Mouse (Mus musculus): Measurements from ENCODE around the gene Ptprt. TPM values are rescaled to one million over a fixed set of nuclear protein-coding genes. Genes with fewer than 3 reads are reported as not detected.
"Not testable (repeated sequence)": the region's sequence is repeated elsewhere in the genome, so short reads cannot be mapped to it uniquely, and the experiment has no call there.

The Ptprt gene
- polyA plus RNA-seq, 1 experiment, result 0.05 TPM

DNA sequence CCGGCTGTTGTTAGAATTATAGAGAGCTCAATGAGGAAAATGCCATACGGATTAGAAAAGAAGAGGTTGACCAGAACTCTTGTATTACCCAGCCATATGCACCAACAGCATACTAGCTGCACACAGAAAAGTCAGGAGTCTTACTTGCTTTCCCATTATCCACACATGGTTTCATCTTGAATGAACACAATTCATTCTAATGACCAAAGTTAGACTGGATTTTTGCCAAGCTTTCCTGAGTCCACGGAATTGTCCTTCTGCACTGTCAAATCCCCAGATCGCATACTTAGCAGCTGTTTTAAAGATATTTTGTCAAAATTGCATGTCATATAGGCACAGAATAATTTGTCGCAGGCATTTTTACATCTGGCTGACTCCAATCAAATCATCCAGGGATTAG, 463.6 kb downstream of the Ptprt start:
- TF ChIP-seq CTCF (conservative IDR thresholded peaks at IDR 0.05; ENCODE audit: insufficient read depth, insufficient read length, low read depth, low read length), result no peak
- TF ChIP-seq POLR2A (IDR thresholded peaks at IDR 0.05; ENCODE audit: low read depth, low read length), result no peak
- H3K36me3 ChIP-seq (ENCODE audit: control insufficient read depth, insufficient read depth, low read length), result no peaks in the 10 kb centered on the region
- H3K27ac ChIP-seq (ENCODE audit: insufficient read depth, low read depth, low read length), result no peak overlapping the region
- DNase-seq, result no peak
- no peaks in the 10 kb centered on the region for H3K4me1 ChIP-seq (ENCODE audit: control insufficient read depth, insufficient read depth, low read length)
- 79% methylated on average over 5 of the region's 5 CpGs for WGBS
- no peaks in the 10 kb centered on the region for H3K27me3 ChIP-seq (replicated peaks; ENCODE audit: control insufficient read depth, insufficient read depth, low read length)
- H3K4me3 ChIP-seq (ENCODE audit: insufficient read depth, low read depth, low read length), result no peak overlapping the region

DNA sequence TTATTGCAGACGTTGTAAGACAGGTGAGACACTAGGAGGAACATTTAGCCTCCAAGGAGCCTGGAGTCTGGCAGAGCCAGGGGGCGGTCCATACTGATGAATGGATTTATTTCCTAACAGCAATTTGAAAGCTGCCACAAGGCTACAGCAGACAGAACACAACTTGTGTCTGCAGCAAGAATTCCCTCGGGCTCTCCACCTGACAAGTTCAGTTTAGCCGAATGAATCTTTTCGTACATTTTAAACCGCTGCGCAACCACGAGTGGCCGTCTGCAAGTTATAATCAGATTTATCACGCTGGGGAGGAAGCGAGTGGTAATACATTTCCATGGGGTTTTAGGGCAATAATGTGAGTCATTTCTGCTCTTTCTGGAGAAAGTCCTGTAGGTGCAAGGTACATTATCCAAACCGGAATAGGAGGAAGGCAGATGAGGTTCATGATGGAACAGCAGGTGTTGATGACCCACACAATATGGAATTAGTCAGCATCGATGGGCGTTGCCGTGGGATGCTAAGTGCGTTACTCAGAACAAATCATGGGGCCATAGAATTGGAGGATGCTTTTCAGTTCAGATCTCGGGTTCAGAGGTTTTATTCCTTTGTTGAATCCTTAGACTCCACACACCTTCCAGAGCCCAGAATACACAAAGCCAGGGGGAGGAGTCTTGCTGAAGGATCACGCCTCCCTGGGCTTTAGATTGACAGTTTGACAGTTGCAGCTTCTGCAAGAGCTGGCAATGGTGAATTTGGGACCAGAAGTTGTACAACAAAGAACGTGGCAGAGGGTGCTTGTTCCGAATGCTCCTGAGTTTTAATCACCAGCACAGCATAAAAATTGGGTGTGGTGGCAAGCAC, 478.1 kb downstream of the Ptprt start:
- no peaks in the 10 kb centered on the region for H3K27me3 ChIP-seq (replicated peaks; ENCODE audit: control insufficient read depth, insufficient read depth, low read length)
- 84% methylated on average over 20 of the region's 20 CpGs for WGBS
- DNase-seq, result no peak
- TF ChIP-seq POLR2A (IDR thresholded peaks at IDR 0.05; ENCODE audit: low read depth, low read length) (no peak), CTCF (conservative IDR thresholded peaks at IDR 0.05; ENCODE audit: insufficient read depth, insufficient read length, low read depth, low read length) (no peak)
- H3K4me1 ChIP-seq (ENCODE audit: control insufficient read depth, insufficient read depth, low read length), result no peaks in the 10 kb centered on the region
- no peak overlapping the region for H3K27ac ChIP-seq (ENCODE audit: insufficient read depth, low read depth, low read length)
- H3K4me3 ChIP-seq (ENCODE audit: insufficient read depth, low read depth, low read length), result no peak overlapping the region
- H3K36me3 ChIP-seq (ENCODE audit: control insufficient read depth, insufficient read depth, low read length), result no peaks in the 10 kb centered on the region

DNA sequence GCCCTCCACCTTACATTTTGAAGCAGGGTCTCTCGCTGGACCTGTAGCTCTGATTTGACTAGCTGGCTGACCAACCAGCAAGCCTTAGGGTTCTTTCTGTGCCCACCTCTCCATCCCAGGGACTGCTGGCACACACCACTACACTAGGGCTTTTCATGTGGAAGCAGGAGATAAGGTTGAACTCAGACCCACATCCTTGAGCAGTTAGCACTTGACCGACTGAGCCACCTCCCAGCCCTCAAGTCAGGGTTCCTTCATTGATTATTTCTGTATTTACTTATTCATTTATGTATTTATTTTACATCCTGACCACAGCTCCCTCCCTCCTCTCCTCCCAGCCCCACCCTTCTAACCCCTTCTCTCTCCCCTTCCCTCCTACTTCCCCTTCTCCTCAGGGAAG, 479.1 kb downstream of the Ptprt start:
- 90% methylated on average over 2 of the region's 2 CpGs for WGBS
- no peaks in the 10 kb centered on the region for H3K4me1 ChIP-seq (ENCODE audit: control insufficient read depth, insufficient read depth, low read length)
- TF ChIP-seq CTCF (conservative IDR thresholded peaks at IDR 0.05; ENCODE audit: insufficient read depth, insufficient read length, low read depth, low read length), result no peak
- no peak for TF ChIP-seq POLR2A (IDR thresholded peaks at IDR 0.05; ENCODE audit: low read depth, low read length)
- H3K27me3 ChIP-seq (replicated peaks; ENCODE audit: control insufficient read depth, insufficient read depth, low read length), result no peaks in the 10 kb centered on the region
- no peak overlapping the region for H3K27ac ChIP-seq (ENCODE audit: insufficient read depth, low read depth, low read length)
- no peak overlapping the region for H3K4me3 ChIP-seq (ENCODE audit: insufficient read depth, low read depth, low read length)
- no peak for DNase-seq
- no peaks in the 10 kb centered on the region for H3K36me3 ChIP-seq (ENCODE audit: control insufficient read depth, insufficient read depth, low read length)

DNA sequence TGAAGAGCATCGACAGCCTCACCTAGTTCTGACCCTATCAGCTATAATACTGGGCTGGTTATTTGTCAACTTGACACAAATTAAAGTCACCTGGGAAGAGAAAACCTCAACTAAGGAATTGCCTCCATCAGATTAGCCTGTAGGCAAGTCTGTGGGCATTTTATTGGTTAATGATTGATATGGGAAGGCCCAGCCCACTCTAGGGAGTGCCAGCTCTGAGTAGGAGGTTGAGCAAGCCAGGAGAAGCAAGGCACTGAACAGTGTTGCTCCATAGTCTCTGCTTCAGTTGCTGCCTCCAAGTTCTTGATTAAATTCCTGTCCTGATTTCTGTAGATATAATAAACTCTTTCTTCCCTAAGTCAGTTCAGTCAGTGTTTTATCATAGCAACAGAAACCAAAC, 488.4 kb downstream of the Ptprt start:
- Histone ChIP-seq H3K36me3 (ENCODE audit: control insufficient read depth, insufficient read depth, low read length) (no peaks in the 10 kb centered on the region), H3K4me3 (ENCODE audit: insufficient read depth, low read depth, low read length) (no peak overlapping the region), H3K27me3 (replicated peaks; ENCODE audit: control insufficient read depth, insufficient read depth, low read length) (no peaks in the 10 kb centered on the region), H3K4me1 (ENCODE audit: control insufficient read depth, insufficient read depth, low read length) (no peaks in the 10 kb centered on the region), H3K27ac (ENCODE audit: insufficient read depth, low read depth, low read length) (no peak overlapping the region)
- DNase-seq, result peak; percentile 57
- no peak for TF ChIP-seq POLR2A (IDR thresholded peaks at IDR 0.05; ENCODE audit: low read depth, low read length)
- no peak for TF ChIP-seq CTCF (conservative IDR thresholded peaks at IDR 0.05; ENCODE audit: insufficient read depth, insufficient read length, low read depth, low read length)
- 56% methylated on average over 1 of the region's 1 CpGs for WGBS

DNA sequence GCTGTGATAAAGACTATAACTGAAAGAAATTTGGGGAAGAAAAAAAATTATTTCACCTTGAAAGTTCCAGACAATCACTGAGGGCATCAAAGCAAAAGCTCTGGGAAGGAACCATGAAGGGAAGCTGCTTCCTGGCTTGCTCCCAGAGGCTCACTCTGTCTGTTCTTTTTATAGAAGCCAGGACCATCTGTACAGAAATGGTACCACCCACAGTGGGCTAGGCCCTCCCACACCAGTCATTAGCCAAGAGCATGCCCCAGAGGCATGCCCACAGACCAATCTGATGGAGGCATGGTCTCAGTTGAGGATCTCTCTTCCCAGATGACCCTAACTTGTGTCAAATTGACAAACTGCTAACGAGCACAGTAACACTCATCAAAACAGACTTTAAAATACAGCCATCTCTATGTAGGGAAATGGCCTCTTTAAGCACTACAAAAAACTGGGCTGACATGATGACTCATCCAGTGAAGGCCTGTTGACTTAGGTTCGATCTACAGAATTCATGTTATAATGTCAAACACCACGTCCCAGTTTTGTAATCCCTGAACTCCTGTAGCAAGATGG, 519.0 kb downstream of the Ptprt start:
- TF ChIP-seq CTCF (conservative IDR thresholded peaks at IDR 0.05; ENCODE audit: insufficient read depth, insufficient read length, low read depth, low read length), result no peak
- no peak for DNase-seq
- H3K4me1 ChIP-seq (ENCODE audit: control insufficient read depth, insufficient read depth, low read length), result no peaks in the 10 kb centered on the region
- no peak overlapping the region for H3K4me3 ChIP-seq (ENCODE audit: insufficient read depth, low read depth, low read length)
- 75% methylated on average over 3 of the region's 3 CpGs for WGBS
- no peaks in the 10 kb centered on the region for H3K27me3 ChIP-seq (replicated peaks; ENCODE audit: control insufficient read depth, insufficient read depth, low read length)
- H3K27ac ChIP-seq (ENCODE audit: insufficient read depth, low read depth, low read length), result no peak overlapping the region
- H3K36me3 ChIP-seq (ENCODE audit: control insufficient read depth, insufficient read depth, low read length), result no peaks in the 10 kb centered on the region

DNA sequence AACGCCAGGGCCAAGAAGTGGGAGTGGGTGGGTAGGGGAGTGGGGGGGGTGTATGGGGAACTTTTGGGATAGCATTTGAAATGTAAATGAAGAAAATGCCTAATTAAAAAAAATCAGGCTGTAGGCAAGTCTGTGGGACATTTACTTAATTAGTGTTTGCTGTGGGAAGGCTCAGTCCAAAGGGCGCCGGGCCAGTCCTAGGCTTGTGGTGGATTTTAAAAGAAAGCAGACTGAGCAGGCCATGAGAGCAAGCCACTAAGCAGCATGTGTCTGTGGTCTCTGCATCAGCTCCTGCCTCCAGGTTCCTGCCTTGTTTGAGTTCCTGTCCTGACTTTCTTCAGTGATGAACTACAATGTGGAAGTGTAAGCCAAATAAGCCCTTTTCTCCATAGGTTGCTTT, 524.8 kb downstream of the Ptprt start:
- not testable (repeated sequence) for H3K4me3 ChIP-seq (ENCODE audit: insufficient read depth, low read depth, low read length); H3K36me3 ChIP-seq (ENCODE audit: control insufficient read depth, insufficient read depth, low read length); H3K27ac ChIP-seq (ENCODE audit: insufficient read depth, low read depth, low read length); H3K27me3 ChIP-seq (replicated peaks; ENCODE audit: control insufficient read depth, insufficient read depth, low read length); H3K4me1 ChIP-seq (ENCODE audit: control insufficient read depth, insufficient read depth, low read length)
- WGBS, result 74% methylated on average over 3 of the region's 3 CpGs
- DNase-seq, result peak; percentile 72

DNA sequence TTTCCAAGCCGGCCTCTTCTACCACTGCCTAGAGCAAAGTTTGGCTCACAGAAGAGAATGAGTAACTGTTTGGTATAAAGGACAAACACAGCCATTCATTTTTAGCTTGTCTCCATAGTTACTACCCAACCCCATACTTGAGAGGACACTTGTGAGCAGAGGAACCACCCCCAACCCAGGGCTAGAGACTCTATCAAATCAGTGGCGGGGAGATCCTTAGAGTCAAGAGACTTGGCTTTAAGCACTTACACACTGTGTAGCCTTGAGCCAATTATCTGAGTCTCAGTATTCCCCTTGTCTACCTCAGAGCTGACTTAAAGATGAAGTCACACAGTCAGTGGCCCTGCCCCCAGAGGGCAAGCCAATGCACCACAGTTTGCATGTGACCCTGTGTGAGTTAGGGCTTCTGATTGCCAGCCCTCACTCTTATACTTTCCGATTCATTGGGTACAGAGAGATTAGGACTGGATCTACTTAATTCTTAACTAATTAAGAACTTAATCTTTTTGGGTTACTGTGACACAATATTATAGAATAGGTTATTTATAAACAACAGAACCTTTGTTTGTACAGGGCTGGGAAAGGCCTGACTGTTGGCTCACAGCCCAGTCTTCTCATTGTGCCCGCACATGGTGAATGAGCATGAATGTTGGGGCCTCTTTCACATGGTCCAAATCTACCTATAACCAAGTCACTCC, 529.2 kb downstream of the Ptprt start:
- no peak overlapping the region for H3K27ac ChIP-seq (ENCODE audit: insufficient read depth, low read depth, low read length)
- no peak overlapping the region for H3K4me3 ChIP-seq (ENCODE audit: insufficient read depth, low read depth, low read length)
- no peaks in the 10 kb centered on the region for H3K27me3 ChIP-seq (replicated peaks; ENCODE audit: control insufficient read depth, insufficient read depth, low read length)
- no peaks in the 10 kb centered on the region for H3K36me3 ChIP-seq (ENCODE audit: control insufficient read depth, insufficient read depth, low read length)
- TF ChIP-seq CTCF (conservative IDR thresholded peaks at IDR 0.05; ENCODE audit: insufficient read depth, insufficient read length, low read depth, low read length) (no peak), POLR2A (IDR thresholded peaks at IDR 0.05; ENCODE audit: low read depth, low read length) (no peak)
- WGBS, result 52% methylated on average over 4 of the region's 4 CpGs
- H3K4me1 ChIP-seq (ENCODE audit: control insufficient read depth, insufficient read depth, low read length), result no peaks in the 10 kb centered on the region
- peak; percentile 64 for DNase-seq

All from kidney, adult 2 months (tissue).